Mouse (Mus musculus) CD4-positive, CD25-positive, alpha-beta regulatory T cell, adult 4 months (primary cell): ENCODE measurements around the gene Fam71f2. TPM values are rescaled to one million over a fixed set of nuclear protein-coding genes. Genes with fewer than 3 reads are reported as not detected.

ENCODE experiments used
- ATAC-seq: one replicate; pipeline ENCODE4 v1.8.0; 2017
- polyA plus RNA-seq, 2 experiments: library from polyadenylated mRNA; unstranded; fragments of 100-300 nt; shearing (Covaris generic); gene quantifications; one replicate each; pipeline ENCODE4 v1.2.1; 2017

Gene Fam71f2
- polyA plus RNA-seq, 2 experiments from 2014 or later: 0.44 TPM; not detected in 1

GRCm38 (mm10) chr6:29278513-29279267 lies 703 bp upstream of the Fam71f2 start:
- peak; percentile 94 for ATAC-seq

- no peak for ATAC-seq
Observed at GRCm38 (mm10) chr6:29280671-29281070, 1.3 kb downstream of the Fam71f2 start.

GRCm38 (mm10) chr6:29286870-29287269 lies 7.5 kb downstream of the Fam71f2 start:
- ATAC-seq: peak; percentile 57

GRCm38 (mm10) chr6:29287481-29287880 lies 8.1 kb downstream of the Fam71f2 start:
- no peak for ATAC-seq

GRCm38 (mm10) chr6:29287944-29288343 lies 8.6 kb downstream of the Fam71f2 start:
- ATAC-seq: no peak

GRCm38 (mm10) chr6:29288651-29289050 lies 9.3 kb downstream of the Fam71f2 start:
- no peak for ATAC-seq

GRCm38 (mm10) chr6:29299112-29299511 lies 19.7 kb downstream of the Fam71f2 start:
- no peak for ATAC-seq

- ATAC-seq: no peak
Observed at GRCm38 (mm10) chr6:29303251-29303650, 23.9 kb downstream of the Fam71f2 start.

- no peak for ATAC-seq
Observed at GRCm38 (mm10) chr6:29303726-29304125, 24.3 kb downstream of the Fam71f2 start.

- no peak for ATAC-seq
Observed at GRCm38 (mm10) chr6:29305462-29305861, 26.1 kb downstream of the Fam71f2 start.

GRCm38 (mm10) chr6:29308846-29309605 lies 29.6 kb downstream of the Fam71f2 start:
- ATAC-seq: no peak

- ATAC-seq: no peak
Observed at GRCm38 (mm10) chr6:29313690-29314202, 34.4 kb downstream of the Fam71f2 start.

- no peak for ATAC-seq
Observed at GRCm38 (mm10) chr6:29317286-29317685, 37.9 kb downstream of the Fam71f2 start.

- no peak for ATAC-seq
Observed at GRCm38 (mm10) chr6:29317941-29318340, 38.5 kb downstream of the Fam71f2 start.

- ATAC-seq: no peak
Observed at GRCm38 (mm10) chr6:29318879-29319278, 39.5 kb downstream of the Fam71f2 start, which contains the start of gene Fam71f1. TSS of gene Fam71f1 (plus strand) at chr6:29319140.

- no peak for ATAC-seq
Observed at GRCm38 (mm10) chr6:29321586-29321985, 42.2 kb downstream of the Fam71f2 start.

- ATAC-seq: no peak
Observed at GRCm38 (mm10) chr6:29322147-29322546, 42.8 kb downstream of the Fam71f2 start.

GRCm38 (mm10) chr6:29322735-29323134 lies 43.3 kb downstream of the Fam71f2 start:
- no peak for ATAC-seq

- ATAC-seq: no peak
Observed at GRCm38 (mm10) chr6:29326961-29327360, 47.6 kb downstream of the Fam71f2 start.

- ATAC-seq: no peak
Observed at GRCm38 (mm10) chr6:29329514-29329913, 50.1 kb downstream of the Fam71f2 start.
